Mouse (Mus musculus) intestine, embryonic 16.5 days (tissue): ENCODE results near the gene Rab7b. TPM values are rescaled to one million over a fixed set of nuclear protein-coding genes. Genes with fewer than 3 reads are reported as not detected.
A peak's percentile ranks its signal among the peaks of the same experiment; 100 is the strongest.

ENCODE experiments used
- ATAC-seq: fragments of 200-750 bp; cut with Nextera tagmentation; 2 replicates; pipeline ENCODE4 v1.8.0; 2017; ENCODE audit warnings: moderate TSS enrichment, moderate library complexity
- H3K27ac ChIP-seq: fragments of 300-500 bp; sonication (generic); 2 replicates; pipeline ENCODE4 v1.5.1; 2014; ENCODE audit warnings: mild to moderate bottlenecking, low read length
- H3K27me3 ChIP-seq: fragments of 300-500 bp; sonication (generic); replicated peaks from 2 replicates; pipeline ENCODE4 v1.6.1; 2014; ENCODE audit warnings: low read length, control low read depth, mixed read lengths; ENCODE audit not compliant: control insufficient read depth, insufficient read depth
- H3K36me3 ChIP-seq: fragments of 300-500 bp; sonication (generic); 2 replicates; pipeline ENCODE4 v1.6.1; 2014; ENCODE audit warnings: low read length, control low read depth; ENCODE audit not compliant: control insufficient read depth, insufficient read depth
- H3K4me1 ChIP-seq: fragments of 300-500 bp; sonication (generic); 2 replicates; pipeline ENCODE4 v1.6.1; 2014; ENCODE audit warnings: low read length, control low read depth, mixed read lengths; ENCODE audit not compliant: control insufficient read depth, insufficient read depth
- H3K4me2 ChIP-seq: fragments of 300-500 bp; sonication (generic); 2 replicates; pipeline ENCODE4 v1.6.1; 2014; ENCODE audit warnings: low read depth, low read length, control low read depth
- H3K4me3 ChIP-seq: fragments of 300-500 bp; sonication (generic); 2 replicates; pipeline ENCODE4 v1.5.1; 2014; ENCODE audit warnings: mild to moderate bottlenecking, low read length
- H3K9ac ChIP-seq: fragments of 300-500 bp; sonication (generic); 2 replicates; pipeline ENCODE4 v1.6.1; 2014; ENCODE audit warnings: low read depth, low read length
- H3K9me3 ChIP-seq: fragments of 300-500 bp; sonication (generic); 2 replicates; pipeline ENCODE4 v1.6.1; 2016; ENCODE audit warnings: low read length, control low read depth; ENCODE audit not compliant: control insufficient read depth
- WGBS: fragments of 180-500 bp; shearing (Covaris S2); extraction: QIAGEN DNeasy Blood & Tissue Kit; methylation state at CpG from one replicate; pipeline ENCODE4 v1.1.7; 2014; 5-methylcytosine and 5-hydroxymethylcytosine counted together
- polyA plus RNA-seq: library from polyadenylated mRNA; unstranded; fragments of >200 nt; fragmentation: Nextera tagmentation; extraction: Ambion mirVana; gene quantifications from 2 replicates; pipeline ENCODE4 v1.2.1, GENCODE M21; 2015

The Rab7b gene
- polyA plus RNA-seq, 1 experiment from 2014 or later = 5.5 TPM

DNA sequence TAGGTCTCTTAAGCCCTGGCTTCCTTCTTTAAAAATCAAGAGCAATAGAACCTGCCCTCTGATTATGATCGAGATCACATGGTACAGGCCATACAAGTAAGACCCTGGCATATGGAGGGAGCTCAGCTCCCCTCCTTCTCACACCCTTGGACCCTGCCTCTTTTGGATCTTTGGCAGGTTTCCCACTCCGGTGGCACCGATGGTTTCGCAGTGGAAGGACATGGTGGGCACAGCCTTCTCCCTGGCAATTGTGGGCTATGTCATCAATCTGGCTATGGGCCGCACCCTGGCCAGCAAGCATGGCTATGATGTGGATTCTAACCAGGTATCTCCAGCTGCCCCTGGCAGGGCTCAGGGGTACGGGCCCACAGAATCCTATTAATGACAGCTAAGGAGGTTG is 68.7 kb downstream of the Rab7b start:
- Histone ChIP-seq H3K27me3 (no peaks in the 10 kb centered on the region), H3K9me3 (no peaks in the 10 kb centered on the region), H3K4me3 (no peak overlapping the region), H3K4me1 (no peaks in the 10 kb centered on the region; the same call in 1 of the 2 replicates), H3K9ac (no peak overlapping the region), H3K4me2 (no peak overlapping the region), H3K27ac (no peak overlapping the region), H3K36me3 (no peaks in the 10 kb centered on the region)
- no peak for ATAC-seq
- WGBS = 90% methylated on average over 6 of the region's 6 CpGs

DNA sequence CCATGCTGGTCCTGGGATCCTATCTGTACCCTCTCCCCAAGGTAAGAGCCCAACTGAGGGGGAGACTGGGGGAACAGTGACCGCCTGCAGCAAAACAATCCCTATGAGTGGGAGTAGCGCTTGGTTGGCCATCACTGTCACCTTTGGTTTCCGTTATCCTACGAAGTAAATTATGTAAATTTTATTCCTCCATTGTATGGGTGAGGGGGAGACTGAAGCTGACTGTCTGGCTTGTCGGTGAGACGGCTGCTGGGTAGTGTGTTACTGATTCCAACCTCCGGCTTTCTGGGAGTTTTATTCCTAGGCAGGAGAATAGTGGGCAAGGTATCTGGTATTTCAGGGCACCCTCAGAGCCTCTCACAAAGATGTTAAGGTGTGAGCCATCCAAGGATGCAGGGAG is 70.3 kb downstream of the Rab7b start:
- Histone ChIP-seq H3K9ac (no peak overlapping the region), H3K27ac (no peak overlapping the region), H3K27me3 (no peaks in the 10 kb centered on the region), H3K4me1 (no peaks in the 10 kb centered on the region; the same call in 1 of the 2 replicates), H3K9me3 (no peaks in the 10 kb centered on the region), H3K36me3 (no peaks in the 10 kb centered on the region), H3K4me3 (no peak overlapping the region), H3K4me2 (no peak overlapping the region)
- ATAC-seq = no peak
- WGBS = 80% methylated on average over 7 of the region's 7 CpGs

DNA sequence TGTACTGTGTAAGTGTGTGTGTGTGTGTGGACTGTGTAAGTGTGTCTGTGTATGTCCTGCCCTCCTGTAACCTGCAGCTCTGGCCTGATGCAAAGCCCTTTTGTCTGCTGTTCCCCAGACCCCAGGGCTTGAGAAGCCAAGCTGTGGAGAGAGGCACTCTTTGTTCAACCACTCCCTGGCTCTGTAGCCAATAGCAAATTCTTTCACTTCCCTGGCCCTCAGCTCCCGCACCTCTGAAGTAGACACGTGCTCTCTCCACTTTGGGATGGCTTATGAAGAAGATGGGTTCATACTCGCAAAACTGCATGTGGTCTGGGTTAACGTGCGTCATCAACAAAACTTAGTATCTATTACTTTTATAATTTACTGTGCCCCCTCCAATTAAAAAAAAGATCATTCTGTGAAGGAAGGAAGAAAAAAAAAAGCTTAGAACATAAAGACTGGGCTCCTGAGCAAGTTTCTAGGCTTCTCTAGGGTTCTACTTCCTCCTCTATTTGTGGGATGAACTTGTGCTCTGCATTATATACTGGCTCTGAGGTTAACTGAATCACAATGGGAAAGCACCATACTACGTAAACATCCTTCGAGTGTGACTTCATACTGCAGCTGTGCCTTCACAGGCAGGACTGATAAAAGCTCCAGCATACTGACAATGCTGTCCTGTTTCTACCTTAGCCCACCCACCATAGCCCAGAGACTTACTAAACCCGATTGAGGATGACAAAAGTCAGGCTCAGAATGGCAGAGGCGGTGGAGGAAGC is 71.4 kb downstream of the Rab7b start:
- ATAC-seq = no peak
- no peaks in the 10 kb centered on the region for H3K27me3 ChIP-seq
- H3K27ac ChIP-seq = no peak overlapping the region
- H3K4me1 ChIP-seq = no peaks in the 10 kb centered on the region
- no peak overlapping the region for H3K4me3 ChIP-seq
- 0 out of 2 replicates have a peak overlapping the region, but pooled peaks have one; percentile 5 for H3K9ac ChIP-seq
- WGBS = 63% methylated on average over 9 of the region's 9 CpGs
- H3K36me3 ChIP-seq = no peaks in the 10 kb centered on the region
- H3K4me2 ChIP-seq = no peak overlapping the region
- H3K9me3 ChIP-seq = no peaks in the 10 kb centered on the region

DNA sequence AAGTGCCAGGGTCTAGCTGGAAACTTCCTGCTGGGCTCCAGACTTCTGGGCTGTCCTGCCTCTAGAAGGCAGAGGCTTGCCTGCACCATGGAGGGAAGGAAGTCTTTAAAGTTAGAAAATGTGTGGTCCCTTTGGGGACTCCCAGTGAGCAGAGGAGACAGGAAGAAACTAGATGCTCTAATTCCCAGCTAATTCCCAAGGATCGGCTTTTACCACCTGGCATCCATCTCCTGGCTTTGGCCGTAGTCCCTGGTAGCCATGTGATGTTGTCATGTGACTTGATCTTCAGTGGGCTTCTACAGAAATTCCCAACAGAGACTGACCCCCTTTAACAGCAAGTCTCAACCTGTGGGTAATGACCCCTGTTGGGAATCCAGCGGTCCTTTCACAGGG is 71.9 kb downstream of the Rab7b start:
- H3K9ac ChIP-seq = 0 out of 2 replicates have a peak overlapping the region, but pooled peaks have one; percentile 5
- H3K4me3 ChIP-seq = no peak overlapping the region
- no peak for ATAC-seq
- no peaks in the 10 kb centered on the region for H3K27me3 ChIP-seq
- H3K4me1 ChIP-seq = no peaks in the 10 kb centered on the region
- no peaks in the 10 kb centered on the region for H3K36me3 ChIP-seq
- 69% methylated on average over 3 of the region's 3 CpGs for WGBS
- no peak overlapping the region for H3K27ac ChIP-seq
- H3K4me2 ChIP-seq = no peak overlapping the region
- no peaks in the 10 kb centered on the region for H3K9me3 ChIP-seq

DNA sequence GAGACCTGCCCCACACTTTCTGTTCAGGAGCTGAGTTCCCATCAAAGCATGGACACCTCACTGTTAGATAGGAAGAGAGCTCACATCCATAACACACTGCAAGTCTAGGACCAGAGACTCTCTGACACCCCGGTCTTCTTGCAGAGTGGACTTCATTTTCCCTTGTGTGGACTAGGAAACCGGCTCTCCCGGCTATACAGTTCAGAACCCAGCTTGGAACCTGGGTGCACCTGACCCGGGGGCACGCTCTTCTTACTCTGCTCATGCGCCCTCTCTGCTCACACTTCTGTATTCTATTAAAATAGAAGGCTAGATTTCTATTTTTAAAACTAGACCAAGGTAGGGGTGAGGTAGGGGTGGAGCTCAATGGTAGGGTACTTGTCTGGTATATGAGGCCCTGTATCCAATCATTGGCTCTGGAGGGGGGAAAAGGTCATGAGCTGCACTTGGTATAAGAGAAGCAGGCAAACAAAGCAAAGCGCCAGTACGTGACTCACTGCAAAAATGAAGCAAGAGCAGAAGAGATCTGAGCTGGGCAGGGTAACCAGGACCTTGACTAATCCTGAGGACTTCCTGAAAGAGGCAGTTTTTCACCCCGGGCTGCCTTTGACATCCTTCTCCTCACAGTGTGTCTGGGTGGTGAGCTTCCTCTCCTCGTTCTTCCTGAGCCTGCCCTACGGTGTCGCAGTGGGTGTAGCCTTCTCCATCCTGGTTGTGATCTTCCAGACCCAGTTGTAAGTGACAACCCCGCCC is 72.8 kb downstream of the Rab7b start:
- H3K4me3 ChIP-seq = no peak overlapping the region
- no peak for ATAC-seq
- H3K4me2 ChIP-seq = no peak overlapping the region
- H3K9ac ChIP-seq = no peak overlapping the region
- H3K4me1 ChIP-seq = no peaks in the 10 kb centered on the region
- no peak overlapping the region for H3K27ac ChIP-seq
- WGBS = 83% methylated on average over 13 of the region's 13 CpGs
- H3K36me3 ChIP-seq = no peaks in the 10 kb centered on the region
- H3K9me3 ChIP-seq = no peaks in the 10 kb centered on the region
- H3K27me3 ChIP-seq = no peaks in the 10 kb centered on the region

DNA sequence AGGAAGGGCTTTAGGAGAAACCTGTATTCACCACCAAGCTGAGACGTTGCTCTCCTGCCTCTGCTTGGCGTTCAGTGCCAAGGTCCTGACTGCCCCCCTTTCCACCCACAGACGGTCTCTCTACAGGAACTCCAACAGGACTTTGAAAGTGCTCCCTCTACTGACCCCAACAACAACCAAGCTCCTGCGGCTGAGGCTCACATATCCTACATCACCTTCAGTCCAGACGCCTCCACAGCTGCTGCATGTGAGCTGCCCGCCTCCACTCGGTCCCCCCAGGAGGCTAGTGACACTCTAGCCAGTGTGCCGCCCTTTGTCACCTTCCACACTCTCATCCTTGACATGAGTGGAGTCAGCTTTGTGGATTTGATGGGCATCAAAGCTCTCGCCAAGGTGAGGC is 75.2 kb downstream of the Rab7b start:
- WGBS = 54% methylated on average over 9 of the region's 9 CpGs
- Histone ChIP-seq H3K27ac (no peak overlapping the region), H3K9me3 (no peaks in the 10 kb centered on the region), H3K4me2 (no peak overlapping the region), H3K9ac (no peak overlapping the region), H3K36me3 (no peaks in the 10 kb centered on the region), H3K27me3 (0 out of 2 replicates have a peak, but pooled peaks cover 3% of the 10 kb centered on the region), H3K4me1 (no peaks in the 10 kb centered on the region), H3K4me3 (no peak overlapping the region)
- ATAC-seq = no peak

DNA sequence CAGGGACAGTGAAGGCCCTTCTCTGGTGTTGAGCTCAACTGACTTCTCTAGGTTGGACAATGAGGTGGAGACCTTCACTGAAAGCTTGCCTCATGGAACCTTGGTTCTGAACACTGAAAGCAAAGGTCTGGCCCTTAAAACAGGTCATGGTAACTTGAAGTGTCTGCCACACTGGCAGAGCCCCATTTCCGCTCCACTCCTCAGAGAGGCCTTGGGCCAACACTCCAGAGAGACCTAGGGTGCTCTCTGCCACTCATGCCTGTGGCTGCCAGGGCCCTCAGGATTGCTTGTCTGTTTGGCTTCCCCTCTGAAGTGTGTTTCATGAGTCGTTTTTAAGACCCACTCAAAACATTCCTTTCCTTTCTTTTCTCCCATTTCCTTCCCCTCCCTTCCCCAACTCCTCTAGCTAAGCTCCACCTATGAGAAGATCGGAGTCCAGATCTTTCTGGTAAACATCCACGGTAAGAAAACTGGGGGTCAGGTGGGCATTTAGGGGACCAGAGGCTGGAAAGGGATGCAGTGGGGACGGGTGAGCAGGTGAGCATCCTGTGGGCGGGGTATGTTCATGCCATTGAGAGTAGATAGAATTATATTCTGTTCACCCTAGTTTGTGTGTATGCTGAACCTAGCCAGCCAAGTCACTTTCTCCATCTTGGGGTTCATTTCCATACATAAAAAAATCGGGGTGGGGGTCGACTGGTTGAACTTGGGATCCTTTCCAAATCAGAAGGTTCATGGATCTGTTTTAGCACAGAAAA is 76.3 kb downstream of the Rab7b start:
- Histone ChIP-seq H3K4me2 (no peak overlapping the region), H3K27ac (no peak overlapping the region), H3K4me1 (no peaks in the 10 kb centered on the region), H3K9ac (no peak overlapping the region), H3K9me3 (no peaks in the 10 kb centered on the region), H3K4me3 (no peak overlapping the region), H3K27me3 (0 out of 2 replicates have a peak, but pooled peaks cover 3% of the 10 kb centered on the region), H3K36me3 (no peaks in the 10 kb centered on the region)
- ATAC-seq = no peak
- WGBS = 60% methylated on average over 8 of the region's 8 CpGs
